Mouse (Mus musculus) liver, embryonic 14.5 days (tissue): ENCODE data around the gene Gm49340.

Source experiments
- CTCF ChIP-seq: IDR thresholded peaks from 2 replicates; pipeline ENCODE4 v1.5.1; 2016; ENCODE audit warnings: antibody characterized with exemption, low read depth, control low read depth
- EP300 ChIP-seq: IDR thresholded peaks from 2 replicates; pipeline ENCODE4 v1.6.1; 2016; ENCODE audit warnings: antibody characterized with exemption, low read depth

GRCm38 (mm10) chr11:73284351-73284750, 45.2 kb upstream of the Gm49340 start:
- TF ChIP-seq CTCF (no peak), EP300 (no peak)
